Mouse (Mus musculus): ENCODE measurements at regions not wholly inside any gene's neighbourhood (a gene's known extent, or its start where the extent isn't known, plus 50 kb on each side); places are given as distances from the start of the nearest gene placed in this dataset.

GRCm38 (mm10) chr8:34371391-34371790 is 259.9 kb upstream of the Gm10131 start:
- WGBS: 51% methylated on average over 5 of the region's 5 CpGs
- H3K4me1 ChIP-seq (ENCODE audit: control insufficient read depth, insufficient read depth, low read length): no peaks in the 10 kb centered on the region
- H3K27me3 ChIP-seq (ENCODE audit: control insufficient read depth, insufficient read depth, low read length): no peaks in the 10 kb centered on the region
- H3K36me3 ChIP-seq (ENCODE audit: control insufficient read depth, insufficient read depth, low read length): no peaks in the 10 kb centered on the region
- H3K27ac ChIP-seq (ENCODE audit: low read length): no peak overlapping the region
- no peak overlapping the region for H3K9ac ChIP-seq (replicated peaks; ENCODE audit: low read depth, low read length)
- ATAC-seq (ENCODE audit: insufficient number of reproducible peaks, insufficient read depth, low FRiP score, low read depth): peak; percentile 67; the same call in 1 of the 2 replicates
- no peak overlapping the region for H3K4me2 ChIP-seq (replicated peaks; ENCODE audit: low read depth, low read length)
- no peaks in the 10 kb centered on the region for H3K9me3 ChIP-seq (ENCODE audit: control insufficient read depth, low read depth, low read length)
- H3K4me3 ChIP-seq (ENCODE audit: low read depth, low read length): no peak overlapping the region

- Histone ChIP-seq H3K27me3 (ENCODE audit: control insufficient read depth, insufficient read depth, low read length) (no peaks in the 10 kb centered on the region), H3K4me3 (ENCODE audit: low read depth, low read length) (no peak overlapping the region), H3K4me2 (replicated peaks; ENCODE audit: low read depth, low read length) (no peak overlapping the region), H3K9me3 (ENCODE audit: control insufficient read depth, low read depth, low read length) (no peaks in the 10 kb centered on the region), H3K9ac (replicated peaks; ENCODE audit: low read depth, low read length) (no peak overlapping the region), H3K4me1 (ENCODE audit: control insufficient read depth, insufficient read depth, low read length) (no peaks in the 10 kb centered on the region), H3K27ac (ENCODE audit: low read length) (no peak overlapping the region), H3K36me3 (ENCODE audit: control insufficient read depth, insufficient read depth, low read length) (no peaks in the 10 kb centered on the region)
- no peak for ATAC-seq (ENCODE audit: insufficient number of reproducible peaks, insufficient read depth, low FRiP score, low read depth)
- 62% methylated on average over 2 of the region's 2 CpGs for WGBS
Observed at GRCm38 (mm10) chr8:34368556-34368955, 257.0 kb upstream of the Gm10131 start.

- Histone ChIP-seq H3K4me2 (replicated peaks; ENCODE audit: low read depth, low read length) (no peak overlapping the region), H3K9ac (replicated peaks; ENCODE audit: low read depth, low read length) (no peak overlapping the region), H3K4me1 (ENCODE audit: control insufficient read depth, insufficient read depth, low read length) (no peaks in the 10 kb centered on the region), H3K27me3 (ENCODE audit: control insufficient read depth, insufficient read depth, low read length) (no peaks in the 10 kb centered on the region), H3K27ac (ENCODE audit: low read length) (no peak overlapping the region), H3K4me3 (ENCODE audit: low read depth, low read length) (no peak overlapping the region), H3K9me3 (ENCODE audit: control insufficient read depth, low read depth, low read length) (no peaks in the 10 kb centered on the region), H3K36me3 (ENCODE audit: control insufficient read depth, insufficient read depth, low read length) (no peaks in the 10 kb centered on the region)
- no peak for ATAC-seq (ENCODE audit: insufficient number of reproducible peaks, insufficient read depth, low FRiP score, low read depth)
- WGBS: 78% methylated on average over 18 of the region's 18 CpGs
Observed at GRCm38 (mm10) chr8:34364446-34365035, 253.0 kb upstream of the Gm10131 start.

- 84% methylated on average over 13 of the region's 13 CpGs for WGBS
- Histone ChIP-seq H3K27ac (ENCODE audit: low read length) (no peak overlapping the region), H3K4me1 (ENCODE audit: control insufficient read depth, insufficient read depth, low read length) (no peaks in the 10 kb centered on the region), H3K9ac (replicated peaks; ENCODE audit: low read depth, low read length) (no peak overlapping the region), H3K9me3 (ENCODE audit: control insufficient read depth, low read depth, low read length) (no peaks in the 10 kb centered on the region), H3K27me3 (ENCODE audit: control insufficient read depth, insufficient read depth, low read length) (no peaks in the 10 kb centered on the region), H3K4me2 (replicated peaks; ENCODE audit: low read depth, low read length) (no peak overlapping the region), H3K4me3 (ENCODE audit: low read depth, low read length) (no peak overlapping the region), H3K36me3 (ENCODE audit: control insufficient read depth, insufficient read depth, low read length) (no peaks in the 10 kb centered on the region)
- no peak for ATAC-seq (ENCODE audit: insufficient number of reproducible peaks, insufficient read depth, low FRiP score, low read depth)
Observed at GRCm38 (mm10) chr8:34363679-34364078, 252.1 kb upstream of the Gm10131 start.

- Histone ChIP-seq H3K4me2 (replicated peaks; ENCODE audit: low read depth, low read length) (no peak overlapping the region), H3K9me3 (ENCODE audit: control insufficient read depth, low read depth, low read length) (no peaks in the 10 kb centered on the region), H3K4me3 (ENCODE audit: low read depth, low read length) (no peak overlapping the region), H3K27me3 (ENCODE audit: control insufficient read depth, insufficient read depth, low read length) (no peaks in the 10 kb centered on the region), H3K9ac (replicated peaks; ENCODE audit: low read depth, low read length) (no peak overlapping the region), H3K36me3 (ENCODE audit: control insufficient read depth, insufficient read depth, low read length) (no peaks in the 10 kb centered on the region), H3K27ac (ENCODE audit: low read length) (no peak overlapping the region), H3K4me1 (ENCODE audit: control insufficient read depth, insufficient read depth, low read length) (no peaks in the 10 kb centered on the region)
- ATAC-seq (ENCODE audit: insufficient number of reproducible peaks, insufficient read depth, low FRiP score, low read depth): no peak
- 57% methylated on average over 4 of the region's 4 CpGs for WGBS
Observed at GRCm38 (mm10) chr8:34363131-34363530, 251.6 kb upstream of the Gm10131 start.

- Histone ChIP-seq H3K4me3 (ENCODE audit: low read depth, low read length) (no peak overlapping the region), H3K36me3 (ENCODE audit: control insufficient read depth, insufficient read depth, low read length) (no peaks in the 10 kb centered on the region), H3K27ac (ENCODE audit: low read length) (no peak overlapping the region), H3K9me3 (ENCODE audit: control insufficient read depth, low read depth, low read length) (no peaks in the 10 kb centered on the region), H3K4me1 (ENCODE audit: control insufficient read depth, insufficient read depth, low read length) (no peaks in the 10 kb centered on the region), H3K27me3 (ENCODE audit: control insufficient read depth, insufficient read depth, low read length) (no peaks in the 10 kb centered on the region), H3K9ac (replicated peaks; ENCODE audit: low read depth, low read length) (no peak overlapping the region), H3K4me2 (replicated peaks; ENCODE audit: low read depth, low read length) (no peak overlapping the region)
- WGBS: 73% methylated on average over 3 of the region's 3 CpGs
- no peak for ATAC-seq (ENCODE audit: insufficient number of reproducible peaks, insufficient read depth, low FRiP score, low read depth)
Observed at GRCm38 (mm10) chr8:34361377-34361776, 249.8 kb upstream of the Gm10131 start.

GRCm38 (mm10) chr8:34359776-34360175 is 248.2 kb upstream of the Gm10131 start:
- Histone ChIP-seq H3K27ac (ENCODE audit: low read length) (no peak overlapping the region), H3K4me2 (replicated peaks; ENCODE audit: low read depth, low read length) (no peak overlapping the region), H3K36me3 (ENCODE audit: control insufficient read depth, insufficient read depth, low read length) (no peaks in the 10 kb centered on the region), H3K4me3 (ENCODE audit: low read depth, low read length) (no peak overlapping the region), H3K9me3 (ENCODE audit: control insufficient read depth, low read depth, low read length) (no peaks in the 10 kb centered on the region), H3K27me3 (ENCODE audit: control insufficient read depth, insufficient read depth, low read length) (no peaks in the 10 kb centered on the region), H3K4me1 (ENCODE audit: control insufficient read depth, insufficient read depth, low read length) (no peaks in the 10 kb centered on the region), H3K9ac (replicated peaks; ENCODE audit: low read depth, low read length) (no peak overlapping the region)
- WGBS: 63% methylated on average over 2 of the region's 2 CpGs
- no peak for ATAC-seq (ENCODE audit: insufficient number of reproducible peaks, insufficient read depth, low FRiP score, low read depth)

- no peak overlapping the region for H3K9ac ChIP-seq (replicated peaks; ENCODE audit: low read depth, low read length)
- ATAC-seq (ENCODE audit: insufficient number of reproducible peaks, insufficient read depth, low FRiP score, low read depth): no peak
- 80% methylated on average over 13 of the region's 13 CpGs for WGBS
Observed at GRCm38 (mm10) chr8:34355059-34355458, 243.5 kb upstream of the Gm10131 start.

GRCm38 (mm10) chr8:34353140-34353855 is 241.8 kb upstream of the Gm10131 start:
- H3K27ac ChIP-seq (ENCODE audit: low read length): no peak overlapping the region
- 76% methylated on average over 6 of the region's 6 CpGs for WGBS
- no peak overlapping the region for H3K9ac ChIP-seq (replicated peaks; ENCODE audit: low read depth, low read length)
- no peaks in the 10 kb centered on the region for H3K27me3 ChIP-seq (ENCODE audit: control insufficient read depth, insufficient read depth, low read length)
- no peak for ATAC-seq (ENCODE audit: insufficient number of reproducible peaks, insufficient read depth, low FRiP score, low read depth)
- no peak overlapping the region for H3K4me3 ChIP-seq (ENCODE audit: low read depth, low read length)
- H3K36me3 ChIP-seq (ENCODE audit: control insufficient read depth, insufficient read depth, low read length): no peaks in the 10 kb centered on the region
- H3K4me1 ChIP-seq (ENCODE audit: control insufficient read depth, insufficient read depth, low read length): no peaks in the 10 kb centered on the region
- H3K4me2 ChIP-seq (replicated peaks; ENCODE audit: low read depth, low read length): no peak overlapping the region
- H3K9me3 ChIP-seq (ENCODE audit: control insufficient read depth, low read depth, low read length): no peaks in the 10 kb centered on the region

More at GRCm38 (mm10) chr8:34355059-34355458, 243.5 kb upstream of the Gm10131 start:
- Histone ChIP-seq H3K4me2 (replicated peaks; ENCODE audit: low read depth, low read length) (no peak overlapping the region), H3K27me3 (ENCODE audit: control insufficient read depth, insufficient read depth, low read length) (no peaks in the 10 kb centered on the region), H3K27ac (ENCODE audit: low read length) (no peak overlapping the region), H3K4me1 (ENCODE audit: control insufficient read depth, insufficient read depth, low read length) (no peaks in the 10 kb centered on the region), H3K36me3 (ENCODE audit: control insufficient read depth, insufficient read depth, low read length) (no peaks in the 10 kb centered on the region), H3K4me3 (ENCODE audit: low read depth, low read length) (no peak overlapping the region), H3K9me3 (ENCODE audit: control insufficient read depth, low read depth, low read length) (no peaks in the 10 kb centered on the region)
